Mouse (Mus musculus) testis, adult 2 months (tissue): ENCODE results near the gene Cc2d2b. TPM values are rescaled to one million over a fixed set of nuclear protein-coding genes. Genes with fewer than 3 reads are reported as not detected.

Source experiments
- H3K27ac ChIP-seq: fragments of 200-500 bp; 2 replicates; pipeline ENCODE4 v1.5.1; 2012; ENCODE audit warnings: low read depth, low read length; ENCODE audit not compliant: control insufficient read depth, insufficient read depth
- H3K27me3 ChIP-seq: fragments of 200-500 bp; 2 replicates; pipeline ENCODE4 v1.6.1; 2012; ENCODE audit warnings: mild to moderate bottlenecking, low read length, moderate library complexity; ENCODE audit not compliant: control insufficient read depth, insufficient read depth
- H3K36me3 ChIP-seq: fragments of 200-500 bp; 2 replicates; pipeline ENCODE4 v1.6.1; 2012; ENCODE audit warnings: mild to moderate bottlenecking, low read length; ENCODE audit not compliant: control insufficient read depth, insufficient read depth
- H3K4me1 ChIP-seq: fragments of 200-500 bp; 2 replicates; pipeline ENCODE4 v1.6.1; 2012; ENCODE audit warnings: low read length; ENCODE audit not compliant: control insufficient read depth, insufficient read depth
- H3K4me3 ChIP-seq: fragments of 200-500 bp; 2 replicates; pipeline ENCODE4 v1.5.1; 2012; ENCODE audit warnings: low read depth, mild to moderate bottlenecking, low read length, moderate library complexity, mixed read lengths; ENCODE audit not compliant: control insufficient read depth
- CTCF ChIP-seq: fragments of 200-500 bp; IDR thresholded peaks from 2 replicates; pipeline ENCODE4 v1.5.1; 2012; ENCODE audit warnings: low read depth, mild to moderate bottlenecking, inconsistent platforms, low read length, moderate library complexity; ENCODE audit not compliant: control insufficient read depth, insufficient read depth, insufficient replicate concordance
- POLR2A ChIP-seq: fragments of 200-500 bp; IDR thresholded peaks from 2 replicates; pipeline ENCODE4 v1.6.1; 2012; ENCODE audit warnings: low read depth, mild to moderate bottlenecking, inconsistent platforms, low read length, moderate library complexity; ENCODE audit not compliant: control insufficient read depth
- polyA plus RNA-seq: library from polyadenylated mRNA; depleted of rRNA; stranded (reverse); fragments of >200 nt; gene quantifications from 2 replicates; pipeline ENCODE4 v1.2.3, GENCODE M21; 2012

The Cc2d2b gene
- polyA plus RNA-seq, 1 experiment, result 11.3 TPM

DNA sequence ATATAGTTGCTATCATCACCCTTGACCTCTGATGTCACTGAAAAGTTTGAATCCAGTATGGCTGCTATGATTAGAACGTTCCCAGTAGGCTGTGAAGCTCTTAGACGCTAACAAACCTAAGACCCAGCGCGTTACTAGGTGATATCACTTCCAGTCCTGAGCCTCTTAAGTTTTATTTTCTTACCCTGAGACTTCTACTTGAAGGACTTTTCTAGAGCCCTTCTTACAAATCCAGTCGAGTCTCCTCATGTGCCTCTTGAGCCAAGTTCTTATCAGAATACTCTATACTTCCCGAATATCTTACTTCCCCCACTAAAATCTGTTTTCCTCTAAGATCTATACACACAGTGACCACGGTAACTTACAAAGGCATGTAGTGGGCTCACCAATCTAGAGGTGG, 89.7 kb downstream of the Cc2d2b start:
- Histone ChIP-seq H3K27ac (no peak overlapping the region), H3K4me1 (no peaks in the 10 kb centered on the region), H3K36me3 (no peaks in the 10 kb centered on the region), H3K4me3 (no peak overlapping the region), H3K27me3 (no peaks in the 10 kb centered on the region)
- TF ChIP-seq CTCF (no peak), POLR2A (no peak)

- H3K4me1 ChIP-seq, result no peaks in the 10 kb centered on the region
- H3K27me3 ChIP-seq, result no peaks in the 10 kb centered on the region
- TF ChIP-seq CTCF (no peak), POLR2A (no peak)
- H3K36me3 ChIP-seq, result no peaks in the 10 kb centered on the region
- H3K27ac ChIP-seq, result no peak overlapping the region
- H3K4me3 ChIP-seq, result no peak overlapping the region
These were observed 91.8 kb downstream of the Cc2d2b start for GRCm38 (mm10) chr19:40840303-40840702.

GRCm38 (mm10) chr19:40841083-40841482, 92.5 kb downstream of the Cc2d2b start:
- TF ChIP-seq CTCF (no peak), POLR2A (no peak)
- no peaks in the 10 kb centered on the region for H3K4me1 ChIP-seq
- no peaks in the 10 kb centered on the region for H3K27me3 ChIP-seq
- H3K27ac ChIP-seq, result no peak overlapping the region
- no peaks in the 10 kb centered on the region for H3K36me3 ChIP-seq
- no peak overlapping the region for H3K4me3 ChIP-seq

DNA sequence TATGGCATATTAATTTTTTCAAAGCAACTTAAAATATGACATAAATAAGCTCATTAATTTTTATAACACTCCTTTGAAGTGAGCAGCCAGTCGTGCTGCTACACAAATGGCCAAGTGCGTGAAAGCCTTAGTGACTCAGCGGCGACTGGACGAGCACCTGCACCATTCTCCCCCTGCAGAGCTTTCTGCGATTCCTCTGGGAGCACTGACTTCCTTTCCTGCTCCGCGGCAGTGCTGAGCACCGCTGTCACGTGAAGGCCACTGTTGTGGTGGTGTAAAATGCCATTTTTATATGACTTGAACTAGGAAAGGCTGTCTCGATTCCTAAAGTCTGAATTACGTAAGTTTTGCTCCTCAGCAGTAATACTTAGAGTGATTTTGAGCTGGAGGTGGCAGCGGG, 93.0 kb downstream of the Cc2d2b start:
- H3K36me3 ChIP-seq, result no peaks in the 10 kb centered on the region

GRCm38 (mm10) chr19:40844731-40845130, 96.2 kb downstream of the Cc2d2b start:
- Histone ChIP-seq H3K4me3 (no peak overlapping the region), H3K36me3 (no peaks in the 10 kb centered on the region), H3K4me1 (no peaks in the 10 kb centered on the region), H3K27ac (no peak overlapping the region), H3K27me3 (no peaks in the 10 kb centered on the region)
- no peak for TF ChIP-seq CTCF
- TF ChIP-seq POLR2A, result no peak

More for the DNA sequence above, 93.0 kb downstream of the Cc2d2b start:
- Histone ChIP-seq H3K27me3 (no peaks in the 10 kb centered on the region), H3K27ac (no peak overlapping the region), H3K4me3 (no peak overlapping the region), H3K4me1 (no peaks in the 10 kb centered on the region)
- TF ChIP-seq POLR2A (no peak), CTCF (no peak)

DNA sequence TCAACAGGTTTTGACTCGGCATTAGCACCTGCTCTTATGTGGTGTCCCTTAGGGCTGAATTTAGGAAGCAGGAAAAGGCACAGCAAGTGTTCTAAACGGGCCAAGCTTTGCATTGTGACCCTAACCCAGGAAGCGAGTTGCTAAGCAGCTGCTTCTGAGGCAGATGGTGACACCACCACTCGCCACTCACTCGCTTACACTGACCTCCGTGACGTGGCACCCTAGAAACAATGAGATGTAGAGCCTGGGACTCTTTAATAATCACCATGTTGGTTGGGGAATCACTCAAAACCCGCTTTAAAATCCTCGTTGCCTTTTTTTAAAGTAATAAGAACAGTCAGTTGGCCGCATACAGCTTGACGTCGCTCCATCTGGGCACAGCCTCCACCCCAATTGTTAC, 100.8 kb downstream of the Cc2d2b start:
- Histone ChIP-seq H3K27ac (no peak overlapping the region), H3K4me3 (no peak overlapping the region; the same call in 1 of the 2 replicates), H3K27me3 (no peaks in the 10 kb centered on the region), H3K4me1 (no peaks in the 10 kb centered on the region), H3K36me3 (no peaks in the 10 kb centered on the region)
- TF ChIP-seq POLR2A (no peak; the same call in 1 of the 2 replicates), CTCF (no peak)

DNA sequence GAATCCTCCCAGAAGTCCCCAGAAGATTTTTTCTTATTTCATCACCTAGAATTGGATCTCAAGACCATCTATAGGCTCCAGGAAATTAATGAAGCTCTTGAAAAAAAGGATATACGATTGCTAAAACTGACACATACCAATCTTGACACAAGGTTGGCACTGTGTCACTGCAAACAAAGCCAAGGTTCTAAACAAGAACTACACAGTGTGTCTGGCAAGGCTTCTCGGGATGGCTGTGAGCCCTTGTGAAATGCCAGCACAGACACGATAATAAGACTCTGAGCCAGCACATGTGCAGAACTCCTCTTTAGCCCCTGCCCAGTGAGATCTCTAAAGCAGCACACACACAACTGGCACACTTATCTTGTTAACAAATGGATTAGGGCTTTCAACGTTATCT, 111.0 kb downstream of the Cc2d2b start:
- TF ChIP-seq CTCF (no peak), POLR2A (no peak)
- H3K27me3 ChIP-seq, result no peaks in the 10 kb centered on the region
- H3K4me1 ChIP-seq, result no peaks in the 10 kb centered on the region
- H3K4me3 ChIP-seq, result no peak overlapping the region
- no peaks in the 10 kb centered on the region for H3K36me3 ChIP-seq
- no peak overlapping the region for H3K27ac ChIP-seq

GRCm38 (mm10) chr19:40868284-40868683, 119.7 kb downstream of the Cc2d2b start:
- Histone ChIP-seq H3K27ac (no peak overlapping the region), H3K4me3 (no peak overlapping the region), H3K27me3 (no peaks in the 10 kb centered on the region), H3K36me3 (no peaks in the 10 kb centered on the region), H3K4me1 (no peaks in the 10 kb centered on the region)
- TF ChIP-seq POLR2A (no peak), CTCF (no peak)
